Mouse (Mus musculus) urinary bladder, postnatal 4 days (tissue): ENCODE results near the gene Ccdc194.
"Not testable (repeated sequence)": the region's sequence is repeated elsewhere in the genome, so short reads cannot be mapped to it uniquely, and the experiment has no call there.

Experiments
- DNase-seq, 2 experiments: peaks; one replicate each; pipeline ENCODE4 v3.0.0; 2021 to 2022; ENCODE audit warnings: low spot score in 2 of 2

The Ccdc194 gene

GRCm38 (mm10) chr8:71554001-71554400 is 28.5 kb upstream of the Ccdc194 start:
- no peak for DNase-seq

GRCm38 (mm10) chr8:71552770-71553169 is 27.3 kb upstream of the Ccdc194 start:
- DNase-seq: no peak

- no peak for DNase-seq
Measured at GRCm38 (mm10) chr8:71550754-71551153, 25.2 kb upstream of the Ccdc194 start.

- no peak for DNase-seq
Measured at GRCm38 (mm10) chr8:71547590-71547989, 22.1 kb upstream of the Ccdc194 start.

DNA sequence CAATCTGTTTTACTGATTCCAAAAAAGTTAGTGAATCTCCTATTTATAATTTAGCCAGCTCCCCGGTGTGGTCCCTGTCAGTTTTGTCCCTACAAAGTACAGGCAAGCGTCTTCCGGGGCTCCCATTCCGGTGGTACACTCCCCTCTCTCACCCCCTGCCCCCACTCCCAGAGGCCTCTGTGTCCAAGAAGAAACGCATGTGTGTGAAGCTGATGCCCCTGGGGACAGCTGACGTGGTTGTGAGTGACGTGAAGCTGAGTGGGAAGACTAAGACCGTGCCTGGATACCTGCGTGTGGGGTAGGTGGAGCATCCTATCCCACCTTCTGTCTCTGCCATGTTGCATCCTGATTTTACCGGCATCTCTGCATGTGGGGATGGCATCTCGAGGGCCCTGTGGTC is 19.5 kb upstream of the Ccdc194 start:
- DNase-seq: no peak

- DNase-seq: no peak
Measured at GRCm38 (mm10) chr8:71543755-71544154, 18.2 kb upstream of the Ccdc194 start.

GRCm38 (mm10) chr8:71542632-71543343 is 17.3 kb upstream of the Ccdc194 start, which contains the start of gene Mvb12a:
Mvb12a (plus strand) TSS chr8:71542922.
- DNase-seq: peak; percentile 95

GRCm38 (mm10) chr8:71537028-71537867 is 11.7 kb upstream of the Ccdc194 start, which contains the start of gene Bst2:
Bst2 (minus strand) TSS chr8:71537456.
- DNase-seq: peak; percentile 77 to 83

- no peak for DNase-seq
Measured at GRCm38 (mm10) chr8:71535663-71536062, 10.2 kb upstream of the Ccdc194 start.

DNA sequence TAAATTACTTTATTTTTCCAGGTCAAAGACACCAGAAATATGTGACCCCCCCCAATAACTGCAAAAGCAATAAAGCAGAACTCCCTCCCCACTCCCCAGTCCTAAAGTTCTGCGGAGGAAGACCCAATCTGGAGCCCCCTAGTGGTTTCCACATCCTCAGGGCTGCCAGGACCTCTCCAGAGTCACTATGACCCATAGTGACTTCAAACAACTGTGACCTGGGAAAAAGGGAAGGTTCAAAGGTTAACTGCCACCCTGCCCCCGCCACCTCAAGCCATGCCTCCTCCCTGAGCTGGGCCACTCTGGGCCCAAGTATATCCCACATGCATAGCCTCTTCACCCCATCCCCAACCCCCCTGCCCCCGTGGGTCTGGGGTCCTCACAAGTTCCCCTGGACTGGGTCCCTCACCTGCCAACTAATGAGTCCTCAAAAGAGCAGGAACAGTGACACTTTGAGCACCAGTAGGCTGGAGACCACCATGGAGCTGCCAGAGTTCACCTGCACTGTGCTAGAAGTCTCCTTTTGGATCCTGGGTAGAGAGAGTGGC is 8.8 kb upstream of the Ccdc194 start:
- DNase-seq: no peak

- not testable (repeated sequence) for DNase-seq
Measured at GRCm38 (mm10) chr8:71530735-71531467, 5.4 kb upstream of the Ccdc194 start.

DNA sequence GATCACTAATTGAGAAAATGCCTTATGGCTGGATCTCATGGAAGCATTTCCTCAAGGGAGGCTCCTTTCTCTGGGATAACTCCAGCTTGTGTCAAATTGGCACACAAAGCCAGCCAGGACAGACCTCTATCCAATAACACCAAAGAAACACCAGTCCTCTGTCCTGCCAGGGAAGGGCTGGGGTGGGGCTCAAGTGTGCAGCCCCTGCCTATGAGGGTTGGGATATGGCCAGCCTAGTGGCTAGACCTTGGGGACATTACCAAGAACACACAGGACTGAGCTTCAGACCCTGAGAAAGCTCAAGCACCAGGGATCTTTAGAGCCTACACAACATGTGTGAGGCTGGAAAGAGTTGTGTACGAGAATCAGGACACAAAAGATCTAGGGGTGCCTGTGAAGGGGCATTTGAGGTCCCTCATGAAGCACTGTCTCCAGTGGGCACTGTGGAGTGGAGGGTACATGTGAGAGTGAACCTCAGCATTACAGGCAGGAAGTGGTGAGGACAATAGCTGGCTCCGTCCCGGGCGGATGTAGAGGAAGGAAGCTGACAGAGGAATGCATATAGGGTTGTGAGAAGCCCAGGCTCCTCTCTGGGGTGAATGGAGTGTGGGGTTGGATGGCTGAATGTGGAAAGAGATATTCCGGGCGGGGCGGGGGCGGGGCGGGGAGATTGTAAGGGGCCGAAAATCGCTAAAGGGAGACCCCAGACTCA is 3.0 kb upstream of the Ccdc194 start:
- no peak for DNase-seq

GRCm38 (mm10) chr8:71527162-71527870 is 1.8 kb upstream of the Ccdc194 start:
- no peak for DNase-seq

- no peak for DNase-seq
Measured at GRCm38 (mm10) chr8:71526272-71526671, 761 bp upstream of the Ccdc194 start.

DNA sequence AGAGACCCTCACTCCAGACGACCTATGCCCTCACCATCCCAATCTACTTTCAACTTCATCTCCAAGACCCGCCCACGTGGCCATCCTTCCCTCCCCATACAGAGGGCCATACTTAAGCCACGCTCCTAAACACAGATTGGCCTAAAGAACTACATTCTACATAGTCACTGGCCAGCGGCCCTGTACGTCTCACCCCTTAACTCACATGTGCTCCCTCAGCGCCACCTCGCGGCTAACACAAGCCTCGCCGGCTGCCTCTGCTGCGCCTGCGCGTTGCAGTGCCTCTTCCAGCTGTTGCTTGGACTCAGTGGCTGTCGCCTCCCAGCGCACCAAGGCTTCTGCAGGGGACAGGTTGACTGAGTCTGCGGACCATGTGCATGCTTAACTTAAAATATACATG is 3.9 kb downstream of the Ccdc194 start:
- DNase-seq: peak; percentile 91 to 98

- not testable (repeated sequence) for DNase-seq
Measured at GRCm38 (mm10) chr8:71519037-71519825, 6.3 kb downstream of the Ccdc194 start.

GRCm38 (mm10) chr8:71516786-71517185 is 8.7 kb downstream of the Ccdc194 start:
- no peak for DNase-seq

- DNase-seq: no peak
Measured at GRCm38 (mm10) chr8:71515043-71515442, 10.5 kb downstream of the Ccdc194 start.

DNA sequence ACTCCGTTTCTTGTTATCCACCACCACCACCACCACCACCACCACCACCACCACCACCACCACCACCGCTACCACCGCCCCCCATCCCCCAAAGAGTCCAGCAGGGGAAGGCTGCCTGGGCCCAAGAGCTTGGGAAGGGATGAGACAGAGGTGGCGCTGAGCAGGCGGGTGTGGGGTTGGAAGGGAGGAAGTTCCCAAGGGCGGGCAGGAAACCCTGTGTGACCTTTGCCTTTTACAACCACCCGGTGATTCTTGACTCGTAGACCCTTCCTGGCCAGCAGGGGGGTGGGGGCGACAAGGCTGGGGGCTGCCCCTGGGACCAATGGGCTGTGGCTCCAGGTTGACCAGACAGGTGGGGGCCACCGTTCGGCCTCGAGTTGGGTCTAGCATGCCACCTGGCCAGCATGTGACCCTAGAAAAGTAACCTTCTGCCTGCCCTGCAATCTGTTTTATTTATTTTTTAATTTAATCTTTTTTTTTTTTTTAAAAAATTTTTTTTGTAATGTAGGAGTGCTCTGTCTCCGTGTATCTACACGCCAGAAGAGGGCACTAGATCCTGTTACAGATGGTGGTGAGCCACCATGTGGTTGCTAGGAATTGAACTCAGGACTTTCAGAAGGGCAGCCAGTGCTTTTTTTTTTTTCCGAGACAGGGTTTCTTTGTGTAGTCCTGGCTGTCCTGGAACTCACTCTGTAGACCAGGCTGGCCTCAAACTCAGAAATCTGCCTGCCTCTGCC is 12.3 kb downstream of the Ccdc194 start:
- DNase-seq: no peak
